Mouse (Mus musculus): ENCODE measurements around the gene Rrbp1.

Gene Rrbp1

GRCm38 (mm10) chr2:144011080-144011551 is at the start of gene Rrbp1:
Rrbp1 (minus strand) TSS chr2:144011263.
- DNase-seq: peak; percentile 100

GRCm38 (mm10) chr2:144057735-144058134 is 46.7 kb upstream of the Rrbp1 start:
- no peak for DNase-seq

- DNase-seq: peak; percentile 87
These were observed 41.5 kb upstream of the Rrbp1 start for GRCm38 (mm10) chr2:144052410-144053065.

- no peak for DNase-seq
These were observed 39.8 kb upstream of the Rrbp1 start for GRCm38 (mm10) chr2:144050861-144051260.

DNA sequence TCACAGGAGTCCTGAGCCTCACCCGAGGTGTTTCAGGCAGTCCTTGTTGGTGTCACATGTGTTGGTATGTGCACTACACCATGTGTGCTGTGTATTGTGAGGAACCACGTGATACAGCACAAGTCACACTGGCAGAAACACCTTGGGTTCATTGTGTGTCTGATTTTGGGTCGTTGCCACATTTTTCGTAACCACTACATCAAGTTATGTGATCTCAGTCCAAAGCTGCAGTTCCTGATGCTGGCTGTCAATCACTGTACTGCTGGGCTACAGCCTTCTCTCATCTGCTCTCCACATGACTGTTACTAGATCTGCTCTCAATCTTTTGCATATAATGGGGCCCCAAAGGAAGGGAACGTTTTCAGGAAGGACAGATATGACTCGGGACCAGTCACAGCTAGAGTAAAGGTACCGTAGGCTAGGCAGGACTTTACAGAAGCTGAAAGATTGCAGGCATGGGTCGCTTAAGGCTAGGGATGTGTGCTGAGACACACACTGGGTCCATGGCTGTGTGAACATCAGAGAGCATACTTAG is 39.1 kb upstream of the Rrbp1 start:
- DNase-seq: no peak

DNA sequence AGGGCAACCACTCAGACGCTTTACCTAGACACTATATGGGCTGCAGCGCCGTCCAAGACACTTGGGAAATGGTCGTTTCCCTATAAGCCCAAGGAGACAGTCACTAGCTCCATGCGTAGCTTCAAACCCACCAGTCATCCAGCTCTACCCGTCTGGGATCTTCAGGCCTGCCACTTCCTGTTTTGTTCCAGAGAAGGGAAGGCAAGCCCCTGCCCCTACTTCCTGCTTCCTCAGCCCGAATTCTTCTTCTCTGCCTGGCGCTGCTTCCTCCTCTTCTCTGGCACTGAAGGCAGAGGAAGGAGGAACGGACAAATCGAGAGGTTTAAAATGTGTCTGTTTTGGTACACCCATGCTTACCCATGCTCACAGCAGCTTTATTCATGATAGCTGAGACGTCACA is 35.9 kb upstream of the Rrbp1 start:
- DNase-seq: peak; percentile 17

GRCm38 (mm10) chr2:144045756-144046560 is 34.9 kb upstream of the Rrbp1 start:
- DNase-seq: peak; percentile 28

DNA sequence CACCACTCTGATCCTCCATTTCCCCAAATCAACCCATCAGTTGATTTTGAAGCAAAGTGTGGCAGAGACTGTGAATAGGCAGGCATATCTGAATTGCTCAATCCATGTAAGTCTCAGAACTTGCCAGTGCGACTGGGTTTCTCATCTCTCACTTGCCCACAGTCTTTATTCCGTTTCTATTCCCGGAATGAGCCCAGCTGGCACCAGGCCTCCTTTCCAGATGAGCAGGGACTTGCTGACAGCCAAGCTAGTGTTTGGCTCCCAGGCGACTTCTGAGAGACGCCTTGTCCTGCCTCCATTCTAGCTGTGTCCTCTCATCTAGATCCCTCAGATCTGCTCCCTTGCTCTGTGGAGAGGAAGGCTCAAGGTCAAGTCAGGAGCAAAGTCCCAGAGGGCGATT is 33.7 kb upstream of the Rrbp1 start:
- peak; percentile 78 for DNase-seq

DNA sequence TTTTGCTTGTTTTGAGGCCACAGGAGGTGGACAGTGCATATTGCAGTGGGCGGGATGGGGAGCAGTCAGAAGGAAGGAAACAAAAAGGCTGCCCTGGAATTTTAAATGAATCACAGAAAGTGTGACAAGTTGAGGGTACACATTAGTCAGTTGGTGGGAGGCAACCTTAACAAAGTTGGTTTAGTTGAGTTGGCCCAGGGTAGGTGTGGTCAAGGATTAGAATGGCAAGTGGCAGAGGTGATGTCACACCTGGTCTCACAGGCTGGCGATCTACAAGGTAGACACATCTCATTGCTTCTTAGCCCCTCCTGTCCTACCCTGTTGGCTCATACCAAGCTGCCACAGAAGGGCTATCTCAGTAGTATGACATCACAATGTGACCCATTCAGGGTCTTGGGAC is 21.6 kb upstream of the Rrbp1 start, which contains the start of gene Banf2:
Gene Banf2 (plus strand): TSS at position 396 of the 400 bp plus-strand sequence.
- no peak for DNase-seq

GRCm38 (mm10) chr2:144030791-144031190 is 19.7 kb upstream of the Rrbp1 start:
- DNase-seq: no peak

DNA sequence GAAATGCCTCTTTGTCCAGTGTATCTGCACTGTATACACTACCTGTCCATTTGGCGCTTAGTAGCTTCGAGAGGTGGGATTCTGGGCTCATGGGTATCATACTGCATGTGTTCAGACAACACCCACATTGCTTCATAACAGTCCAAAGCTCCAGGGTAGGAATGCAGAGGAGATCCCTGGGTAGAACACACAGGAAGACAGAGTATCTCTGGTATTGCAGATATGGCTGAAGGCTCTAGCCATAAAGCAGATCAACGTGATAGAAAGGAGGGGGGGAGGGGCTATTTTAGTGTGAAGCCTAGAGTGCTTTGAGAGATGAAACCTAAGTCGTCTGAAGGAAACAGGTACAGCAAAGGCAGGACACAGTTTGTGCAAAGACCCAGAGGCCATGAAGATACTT is 15.4 kb upstream of the Rrbp1 start:
- no peak for DNase-seq

GRCm38 (mm10) chr2:144025361-144025760 is 14.3 kb upstream of the Rrbp1 start:
- DNase-seq: no peak

- DNase-seq: no peak
These were observed 11.4 kb upstream of the Rrbp1 start for GRCm38 (mm10) chr2:144022441-144022840.

DNA sequence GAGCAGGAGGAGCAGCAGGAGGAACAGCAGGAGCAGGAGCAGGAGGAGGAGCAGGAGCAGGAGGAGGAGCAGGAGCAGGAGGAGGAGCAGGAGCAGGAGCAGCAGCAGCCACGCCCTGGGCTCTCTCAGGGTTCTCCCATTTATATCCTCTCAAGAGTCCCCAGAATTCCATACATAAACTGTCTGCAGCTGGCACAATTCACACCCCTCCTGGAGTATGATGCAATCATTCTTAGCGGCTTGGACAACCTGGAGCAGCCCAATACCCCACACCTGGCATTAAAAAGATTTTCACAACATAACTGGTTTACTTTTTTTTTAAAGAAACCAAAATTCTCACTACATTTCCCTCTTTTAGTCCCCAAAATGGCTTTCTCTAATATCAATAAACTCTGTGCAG is 8.9 kb upstream of the Rrbp1 start:
- DNase-seq: no peak

DNA sequence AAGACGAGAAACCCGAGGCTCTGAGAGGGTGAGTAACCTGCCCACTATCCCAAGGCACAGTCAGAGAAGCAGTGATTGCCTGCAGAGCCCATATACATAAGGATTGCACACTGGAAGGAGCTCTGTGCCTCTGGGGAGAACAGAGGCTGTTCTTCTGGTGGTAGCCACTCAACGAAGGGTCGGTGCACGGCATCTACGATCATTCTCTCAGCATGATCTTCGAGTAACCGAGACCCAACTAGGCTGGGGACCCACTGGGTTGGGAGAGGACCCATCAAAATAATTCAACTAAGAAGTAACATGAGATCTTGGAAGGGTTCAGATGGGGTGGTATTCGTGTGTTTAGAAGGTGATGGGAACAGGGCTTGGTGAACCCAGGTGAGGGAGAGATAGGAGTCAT is 4.8 kb upstream of the Rrbp1 start:
- DNase-seq: no peak

- DNase-seq: no peak
These were observed 3.4 kb upstream of the Rrbp1 start for GRCm38 (mm10) chr2:144014481-144014880.

DNA sequence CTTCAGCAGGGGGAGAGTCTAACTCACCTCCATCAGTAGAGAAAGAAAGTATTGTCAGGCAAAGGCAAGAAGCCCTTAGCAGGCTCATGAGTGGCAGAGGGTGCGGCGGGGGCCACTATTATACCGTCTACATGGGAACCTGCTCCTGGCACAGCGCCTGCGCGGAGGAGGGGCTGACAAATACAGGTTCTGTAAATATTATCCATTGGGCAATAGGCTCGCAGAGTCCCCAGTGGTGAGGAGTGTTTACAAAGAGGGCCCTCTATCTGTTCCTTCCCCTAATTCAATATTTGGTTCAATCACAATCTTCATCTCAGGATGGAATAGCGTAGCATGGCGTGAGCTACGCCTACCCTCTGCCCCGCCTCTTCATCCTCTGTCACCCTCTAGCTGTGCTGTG is 3.0 kb upstream of the Rrbp1 start:
- peak; percentile 19 for DNase-seq

GRCm38 (mm10) chr2:144010282-144011044 is 600 bp downstream of the Rrbp1 start:
- peak; percentile 70 for DNase-seq

DNA sequence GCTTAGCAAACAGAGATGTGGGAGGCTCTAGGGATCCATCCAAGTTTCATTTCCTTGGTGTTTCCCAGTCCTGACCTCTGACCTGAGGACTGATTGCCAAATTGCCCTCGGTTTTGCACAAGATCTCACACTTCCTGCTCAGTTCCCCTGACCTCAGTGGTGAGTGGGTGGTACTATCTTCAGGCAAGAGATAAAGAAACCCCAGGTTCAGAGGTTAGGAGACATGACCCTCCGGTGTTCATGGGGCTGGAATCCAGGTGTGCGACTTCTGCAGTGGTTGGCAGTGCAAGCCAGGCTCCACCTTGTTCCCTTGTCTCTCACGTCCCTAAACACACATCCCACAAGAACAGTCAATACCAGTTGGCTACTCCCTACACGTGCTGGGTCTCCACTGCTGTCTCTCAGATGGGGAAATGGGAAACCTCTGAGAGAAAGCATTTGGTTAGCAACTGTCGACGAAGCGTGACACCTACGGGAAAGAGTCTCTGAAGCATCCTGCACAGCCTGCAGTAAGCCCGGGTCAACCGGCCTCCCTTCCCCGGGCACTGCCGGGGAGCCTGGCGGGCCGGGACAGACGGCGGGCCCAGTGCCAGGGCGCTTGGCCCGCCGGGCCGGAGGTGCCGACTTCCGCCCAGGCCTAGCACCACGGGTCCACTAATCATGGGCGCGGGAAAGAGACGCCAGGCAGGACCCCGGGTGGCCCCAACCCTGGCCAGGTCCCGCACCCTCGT is 1.3 kb downstream of the Rrbp1 start:
- peak; percentile 85 for DNase-seq

- DNase-seq: no peak
These were observed 2.0 kb downstream of the Rrbp1 start for GRCm38 (mm10) chr2:144009081-144009480.

GRCm38 (mm10) chr2:144007211-144007610 is 3.9 kb downstream of the Rrbp1 start:
- no peak for DNase-seq

DNA sequence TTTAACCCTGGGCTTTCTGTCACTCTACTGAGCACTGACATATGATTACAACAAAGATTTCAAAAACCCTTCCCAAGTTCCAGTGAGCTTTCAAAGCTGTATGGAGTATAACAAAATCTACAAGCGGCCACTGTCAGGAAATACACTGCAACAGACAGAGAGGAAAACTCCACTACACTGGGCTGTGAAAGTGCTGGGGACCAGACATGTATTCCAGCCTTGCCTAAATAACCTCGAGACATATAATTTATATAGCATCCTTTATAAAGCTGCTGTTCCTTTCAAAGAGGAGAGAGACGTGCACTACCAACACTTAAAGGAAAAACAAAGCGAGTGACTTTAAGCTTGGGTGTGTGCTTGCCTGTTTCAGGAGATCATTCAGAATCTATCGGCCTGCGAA is 4.4 kb downstream of the Rrbp1 start:
- DNase-seq: no peak
